Mouse (Mus musculus) kidney, postnatal 25 days (tissue): ENCODE measurements around the gene Gm10295.

Experiments used
- DNase-seq, 2 experiments: peaks; one replicate each; pipeline ENCODE4 v3.0.0; 2021; ENCODE audit warnings: mixed read lengths in 2 of 2

Gm10295 gene

DNA sequence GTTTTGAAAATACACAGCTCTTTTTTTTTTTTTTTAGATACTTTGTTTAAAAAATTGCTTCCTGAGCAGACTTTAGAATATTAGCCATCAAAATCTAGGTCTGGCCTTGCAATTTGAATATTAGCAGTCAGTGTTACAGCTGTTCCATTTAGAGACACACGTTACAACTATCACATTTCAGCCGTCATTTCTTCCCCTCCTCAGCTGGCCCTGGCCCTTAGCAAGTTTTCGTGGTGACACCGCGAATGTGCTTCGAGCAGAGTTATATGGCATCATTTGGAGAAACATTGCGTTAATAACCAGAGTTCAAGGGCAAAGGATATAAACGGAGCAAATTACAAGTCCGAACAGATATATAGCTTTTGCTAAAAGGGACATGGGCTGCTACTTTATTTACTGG is 2.4 kb downstream of the Gm10295 start:
- DNase-seq: no peak

DNA sequence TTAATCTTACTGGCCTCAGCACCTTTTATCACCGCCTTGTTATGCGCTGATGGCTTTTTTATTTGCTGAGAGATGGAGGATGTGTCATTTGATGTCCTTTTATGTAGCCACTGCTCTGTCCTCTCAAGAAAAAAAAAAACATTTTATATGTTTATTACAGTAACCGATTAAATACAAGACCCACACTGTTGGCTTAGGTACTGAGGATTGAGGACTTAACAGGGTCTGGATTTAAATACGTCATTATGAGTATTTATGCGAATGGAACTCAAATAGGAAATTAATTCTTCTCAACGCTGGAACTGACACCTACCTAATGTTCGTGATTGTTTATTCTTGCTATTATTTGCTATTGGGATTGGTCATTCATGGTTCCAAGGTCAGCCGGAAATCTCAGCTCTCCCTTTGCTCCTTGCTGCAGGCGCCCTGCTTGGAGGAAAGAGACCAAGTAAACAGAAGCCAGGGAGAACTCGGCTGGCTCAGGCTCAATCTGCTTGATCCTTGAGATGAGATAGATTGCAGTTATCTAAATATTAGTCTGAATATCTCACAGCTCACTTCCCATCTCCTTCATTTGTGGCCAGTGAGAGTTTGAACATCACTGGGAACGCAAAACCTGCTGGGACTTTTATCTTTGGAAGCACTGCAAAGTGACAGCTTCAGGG is 26.2 kb downstream of the Gm10295 start:
- DNase-seq: no peak

DNA sequence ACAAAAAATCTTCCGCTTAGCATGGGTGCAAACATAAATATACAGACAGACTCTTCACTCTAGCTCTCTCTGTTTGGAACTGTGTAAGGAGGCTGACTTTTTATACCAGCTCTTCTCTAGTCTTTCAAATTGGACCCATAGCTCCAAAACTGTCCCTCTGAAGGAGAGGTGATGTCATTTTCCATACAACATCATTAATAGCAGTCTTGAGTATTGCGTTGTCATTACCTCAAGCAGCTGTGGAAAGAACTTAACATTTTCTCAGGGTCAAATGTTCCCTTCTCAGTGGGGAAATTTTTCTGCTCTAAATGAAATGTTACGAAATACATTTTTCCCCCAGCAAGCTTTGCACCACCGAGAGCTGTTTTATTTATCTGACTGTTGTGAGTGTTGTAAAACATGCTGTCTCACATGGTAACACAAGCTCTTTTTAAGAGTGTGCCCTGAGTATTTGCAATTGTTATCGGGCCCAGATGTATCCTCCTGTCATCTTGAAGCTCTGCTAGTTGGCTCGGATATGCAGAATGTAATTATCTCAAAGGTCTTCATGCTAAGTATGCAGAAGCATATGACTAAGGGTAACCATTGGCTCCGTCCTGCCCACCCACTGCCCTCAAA is 38.0 kb downstream of the Gm10295 start:
- no peak for DNase-seq

DNA sequence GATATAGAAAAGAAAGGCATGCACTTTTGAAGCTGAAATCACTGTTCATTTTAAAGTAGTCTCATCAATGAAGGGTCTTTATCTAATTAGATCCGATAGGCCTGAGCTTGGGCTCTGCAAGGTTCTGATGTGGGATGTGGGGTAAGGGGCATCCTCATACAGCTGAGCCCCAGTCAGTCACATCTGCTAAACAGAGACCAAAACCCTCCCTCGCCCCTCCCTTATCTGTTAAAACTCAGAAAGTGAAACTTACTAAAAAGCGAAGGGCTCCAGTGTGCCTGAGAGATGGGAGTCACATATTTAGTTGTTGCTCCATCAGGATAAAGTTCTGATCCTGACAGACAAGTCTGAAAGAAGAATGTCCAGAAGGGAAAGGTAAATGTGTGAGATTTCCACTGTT is 38.9 kb downstream of the Gm10295 start:
- peak in 1 of 2 experiments; percentile 16 for DNase-seq

DNA sequence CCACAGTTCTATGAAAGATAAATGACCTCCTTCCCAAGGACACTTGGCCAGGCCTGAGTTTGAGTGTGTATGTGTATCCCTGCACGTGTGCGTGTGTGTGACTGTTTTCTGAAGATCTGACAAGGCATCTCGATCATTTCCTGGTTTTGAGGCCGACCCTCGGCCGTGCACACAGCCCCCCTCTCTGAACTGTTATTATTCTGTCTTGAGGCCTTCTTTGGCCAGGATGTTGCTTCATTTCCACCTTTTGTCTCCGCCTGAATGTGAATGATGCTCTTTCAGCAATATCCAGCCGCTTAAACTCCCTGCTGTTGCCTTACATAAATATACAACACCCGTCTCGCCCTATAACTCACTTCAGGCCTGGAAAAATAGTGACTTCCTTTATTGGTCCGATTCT is 39.9 kb downstream of the Gm10295 start:
- peak; percentile 67 to 88 for DNase-seq

DNA sequence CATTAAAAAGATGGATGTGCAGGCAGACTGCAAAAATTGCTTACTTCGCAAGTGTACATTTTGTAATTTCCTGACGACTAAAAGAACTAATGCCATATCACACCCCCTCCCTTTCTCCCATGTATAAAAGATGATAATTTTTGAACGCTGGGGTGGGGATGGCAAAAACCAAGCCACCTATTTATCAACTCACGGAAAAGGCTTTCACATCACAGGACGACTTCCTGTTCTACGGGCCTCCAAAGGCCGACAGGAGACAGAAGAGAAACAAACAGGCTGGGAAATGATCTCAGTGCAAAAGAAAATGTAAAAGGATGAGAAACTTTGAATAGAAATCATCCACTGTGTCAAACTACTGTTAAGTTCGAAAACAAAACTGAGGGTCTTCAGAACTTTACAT is 43.2 kb downstream of the Gm10295 start:
- peak; percentile 24 to 45 for DNase-seq

DNA sequence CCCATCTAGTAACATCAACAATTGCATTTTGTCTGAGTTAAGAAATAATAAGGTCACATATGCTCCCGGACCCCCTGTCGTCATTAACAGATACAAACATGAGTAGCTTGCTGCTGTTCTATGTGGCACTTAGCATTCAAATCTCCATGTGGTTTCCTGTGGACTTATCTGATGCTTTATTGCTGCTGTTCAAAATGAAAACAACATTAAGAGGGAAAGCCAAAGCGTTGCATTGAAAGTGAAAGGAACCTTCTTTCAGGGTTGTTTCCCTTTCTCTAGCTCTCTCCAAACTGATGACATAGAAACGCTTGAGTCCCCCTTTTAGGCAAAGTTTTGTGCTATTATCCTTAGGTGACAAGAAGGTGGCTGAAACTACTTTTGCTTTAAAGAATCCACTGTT is 48.6 kb downstream of the Gm10295 start:
- DNase-seq: no peak
